Mouse (Mus musculus): ENCODE results near the gene Igf1r. TPM values are rescaled to one million over a fixed set of nuclear protein-coding genes. Genes with fewer than 3 reads are reported as not detected.

Gene Igf1r
- 13.9 and 16.5 TPM in 2 replicates for polyA plus RNA-seq (2015; fragmentation: Nextera tagmentation; extraction: Ambion mirVana)

DNA sequence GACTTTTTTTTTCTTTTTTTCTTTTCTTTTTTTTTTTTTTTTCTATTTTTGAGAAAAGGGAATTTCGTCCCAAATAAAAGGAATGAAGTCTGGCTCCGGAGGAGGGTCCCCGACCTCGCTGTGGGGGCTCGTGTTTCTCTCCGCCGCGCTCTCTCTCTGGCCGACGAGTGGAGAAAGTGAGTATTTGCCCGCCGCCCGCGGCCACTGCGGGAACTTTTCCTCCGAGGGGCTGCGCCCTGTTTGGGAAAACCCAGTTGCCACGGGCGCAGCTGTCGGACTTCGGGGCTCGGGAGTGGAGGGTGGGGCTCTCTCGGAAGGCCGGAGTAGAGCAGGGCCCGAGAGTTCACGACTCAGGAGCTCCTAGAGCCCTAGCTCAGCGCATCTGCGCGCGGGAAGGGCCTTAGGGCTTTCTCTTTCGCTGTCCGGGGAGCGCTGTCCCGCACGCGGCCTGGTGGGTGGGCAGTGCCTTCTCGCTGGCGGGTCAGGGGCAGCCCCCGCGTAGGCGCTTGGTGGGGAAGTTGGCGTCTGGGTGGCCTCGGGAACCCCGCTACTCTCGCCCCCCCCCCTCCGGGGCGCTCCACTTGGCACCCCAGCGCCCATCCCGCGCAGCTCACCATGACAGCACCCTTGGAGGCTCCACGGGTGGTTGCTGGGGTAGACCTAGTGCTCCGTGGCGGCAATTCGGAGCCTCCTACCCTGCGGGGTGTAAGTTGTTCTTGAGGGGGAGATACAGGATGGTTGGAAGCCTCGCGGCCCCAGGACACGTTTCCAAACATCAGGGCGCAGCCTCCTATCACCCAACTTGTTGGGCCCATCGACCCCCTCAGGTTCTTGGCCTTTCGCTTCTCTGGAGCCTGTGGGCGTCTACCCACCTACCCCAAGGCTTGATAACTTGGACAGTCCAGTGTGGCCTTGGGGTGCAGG, at the start of gene Igf1r:
Igf1r (plus strand) TSS at position 51 of the 924 bp plus-strand sequence.
- WGBS = under 1% methylated on average over 62 of the region's 62 CpGs
- no peaks in the 10 kb centered on the region for H3K36me3 ChIP-seq
- peaks cover 35% of the 10 kb centered on the region for H3K4me1 ChIP-seq (replicated peaks)
- H3K27ac ChIP-seq = peak within 1 kb of the TSS; percentile 100
- no peaks in the 10 kb centered on the region for H3K9me3 ChIP-seq (replicated peaks)
- H3K27me3 ChIP-seq = no peaks in the 10 kb centered on the region
- H3K4me3 ChIP-seq = peak within 1 kb of the TSS; percentile 98
- no peak for ATAC-seq (replicated peaks; ENCODE audit: insufficient number of reproducible peaks, insufficient read depth, low FRiP score, low read depth)
- H3K4me2 ChIP-seq = peak within 1 kb of the TSS; percentile 97
- H3K9ac ChIP-seq = peak within 1 kb of the TSS; percentile 99

DNA sequence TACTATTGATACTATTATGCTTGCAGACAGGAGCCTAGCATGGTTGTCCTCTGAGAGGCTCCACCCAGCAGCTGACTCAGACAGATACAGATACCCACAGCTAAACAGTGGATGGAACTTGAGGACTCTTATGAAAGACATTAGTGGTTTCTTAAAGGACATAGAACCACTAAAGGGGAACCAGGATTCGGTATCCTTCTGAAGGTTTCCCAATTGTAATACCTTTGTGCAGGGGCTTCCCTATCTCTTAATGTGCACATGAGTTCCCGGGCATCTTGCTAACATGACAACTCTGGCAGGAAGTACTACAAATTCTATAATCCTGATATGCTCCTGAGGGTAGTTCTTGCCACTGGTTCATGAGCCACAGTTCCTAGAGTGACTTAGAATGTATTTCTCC, 46.3 kb upstream of the Igf1r start:
- Histone ChIP-seq H3K4me2 (no peak overlapping the region), H3K4me1 (replicated peaks) (peaks cover 26% of the 10 kb centered on the region), H3K27ac (no peak overlapping the region), H3K27me3 (no peaks in the 10 kb centered on the region), H3K36me3 (no peaks in the 10 kb centered on the region), H3K9me3 (replicated peaks) (no peaks in the 10 kb centered on the region), H3K9ac (no peak overlapping the region), H3K4me3 (no peak overlapping the region)
- WGBS = 83% methylated on average over 2 of the region's 2 CpGs
- no peak for ATAC-seq (replicated peaks; ENCODE audit: insufficient number of reproducible peaks, insufficient read depth, low FRiP score, low read depth)

DNA sequence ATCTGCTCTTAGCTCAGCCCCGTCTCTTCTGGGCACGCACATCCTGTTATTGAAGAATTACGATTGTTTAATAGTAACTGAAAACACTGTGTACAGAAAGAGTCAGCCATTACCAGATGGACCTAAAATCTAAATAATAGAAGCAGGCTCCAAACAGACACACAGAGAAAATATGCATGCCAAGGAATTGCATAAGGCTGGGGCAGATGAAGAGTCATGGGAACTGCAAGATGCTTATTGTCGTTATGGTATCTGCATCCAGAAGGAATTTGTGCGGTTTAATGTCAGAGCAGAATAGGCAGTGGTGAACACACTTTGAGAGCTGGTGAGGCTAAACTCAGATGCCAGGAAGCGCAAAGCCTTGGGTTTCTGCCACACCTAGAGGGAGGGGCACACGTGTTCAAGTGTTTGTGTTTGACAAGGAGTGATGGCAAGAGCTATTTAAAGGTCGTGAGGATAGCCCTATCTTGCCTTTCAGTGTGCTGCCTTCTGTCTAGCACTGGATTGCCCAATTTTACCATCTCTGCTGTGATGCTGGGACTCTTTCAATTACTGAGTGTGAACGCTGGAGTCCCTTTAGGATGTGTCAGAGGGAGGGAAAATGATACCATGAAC, 44.7 kb upstream of the Igf1r start:
- ATAC-seq (replicated peaks; ENCODE audit: insufficient number of reproducible peaks, insufficient read depth, low FRiP score, low read depth) = 0 out of 2 replicates have a peak, but pooled peaks have one; percentile 33
- WGBS = 56% methylated on average over 9 of the region's 9 CpGs
- H3K4me3 ChIP-seq = no peak overlapping the region
- no peak overlapping the region for H3K9ac ChIP-seq
- no peak overlapping the region for H3K4me2 ChIP-seq
- H3K36me3 ChIP-seq = no peaks in the 10 kb centered on the region
- H3K4me1 ChIP-seq (replicated peaks) = peaks cover 27% of the 10 kb centered on the region
- H3K9me3 ChIP-seq (replicated peaks) = no peaks in the 10 kb centered on the region
- H3K27me3 ChIP-seq = no peaks in the 10 kb centered on the region
- H3K27ac ChIP-seq = no peak overlapping the region

GRCm38 (mm10) chr7:67910528-67910927, 42.1 kb upstream of the Igf1r start:
- Histone ChIP-seq H3K9me3 (replicated peaks) (no peaks in the 10 kb centered on the region), H3K4me2 (peak overlapping the region; percentile 50), H3K9ac (no peak overlapping the region), H3K27ac (peak overlapping the region; percentile 77), H3K4me1 (replicated peaks) (peaks cover 25% of the 10 kb centered on the region), H3K27me3 (no peaks in the 10 kb centered on the region), H3K4me3 (peak overlapping the region; percentile 7), H3K36me3 (no peaks in the 10 kb centered on the region)
- 17% methylated on average over 10 of the region's 10 CpGs for WGBS
- peak; percentile 51 for ATAC-seq (replicated peaks; ENCODE audit: insufficient number of reproducible peaks, insufficient read depth, low FRiP score, low read depth)

DNA sequence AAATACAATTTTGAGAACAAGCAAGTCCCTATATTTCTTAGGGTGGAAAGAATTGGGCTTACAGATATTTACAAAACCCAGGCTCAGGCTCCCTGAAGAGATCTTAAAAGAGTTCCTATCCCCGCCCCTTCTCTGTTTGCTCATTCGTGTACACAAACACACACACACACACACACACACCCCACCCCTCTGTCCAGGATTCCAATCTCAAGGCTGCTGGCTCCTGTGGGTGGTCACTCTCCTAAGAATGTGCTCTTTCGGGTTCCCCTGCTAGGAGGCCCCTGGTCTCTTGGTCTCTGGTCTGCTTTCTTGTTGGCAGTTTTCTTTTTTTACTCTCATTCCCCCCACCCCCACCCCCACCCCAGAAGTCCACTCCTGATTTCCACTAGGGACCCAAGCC, 41.7 kb upstream of the Igf1r start:
- H3K9ac ChIP-seq = no peak overlapping the region
- no peaks in the 10 kb centered on the region for H3K9me3 ChIP-seq (replicated peaks)

DNA sequence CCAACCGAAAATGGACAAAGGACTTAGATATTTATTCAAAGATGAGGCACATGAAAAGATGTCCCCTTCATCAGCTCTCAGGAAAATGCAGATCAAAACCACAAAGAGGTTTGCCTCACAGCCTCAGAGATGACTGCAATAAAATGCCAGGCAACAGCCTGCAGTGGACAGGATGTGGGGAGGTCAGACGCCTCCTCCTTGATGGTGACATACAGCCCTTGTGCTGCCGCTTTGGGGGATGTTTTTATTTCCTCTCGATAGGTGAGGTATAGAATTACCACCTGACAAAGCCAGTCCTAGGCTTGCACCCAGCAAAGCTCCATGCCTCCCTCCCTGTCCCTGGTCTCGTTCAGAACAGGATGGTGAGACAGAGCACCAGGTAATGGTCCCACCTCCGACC, 40.8 kb upstream of the Igf1r start:
- Histone ChIP-seq H3K4me2 (no peak overlapping the region), H3K9me3 (replicated peaks) (no peaks in the 10 kb centered on the region), H3K4me3 (no peak overlapping the region), H3K9ac (no peak overlapping the region), H3K4me1 (replicated peaks) (peaks cover 35% of the 10 kb centered on the region), H3K36me3 (no peaks in the 10 kb centered on the region), H3K27ac (0 out of 2 replicates have a peak overlapping the region, but pooled peaks have one; percentile 12), H3K27me3 (no peaks in the 10 kb centered on the region)
- 56% methylated on average over 6 of the region's 6 CpGs for WGBS
- ATAC-seq (replicated peaks; ENCODE audit: insufficient number of reproducible peaks, insufficient read depth, low FRiP score, low read depth) = no peak

More for the DNA sequence above, 41.7 kb upstream of the Igf1r start:
- H3K4me3 ChIP-seq = peak overlapping the region; percentile 7
- H3K27me3 ChIP-seq = no peaks in the 10 kb centered on the region
- no peaks in the 10 kb centered on the region for H3K36me3 ChIP-seq
- H3K4me1 ChIP-seq (replicated peaks) = peaks cover 28% of the 10 kb centered on the region
- WGBS = 29% methylated on average over 3 of the region's 3 CpGs
- peak overlapping the region; percentile 50 for H3K4me2 ChIP-seq
- peak overlapping the region; percentile 77 for H3K27ac ChIP-seq
- 0 out of 2 replicates have a peak, but pooled peaks have one; percentile 37 for ATAC-seq (replicated peaks; ENCODE audit: insufficient number of reproducible peaks, insufficient read depth, low FRiP score, low read depth)

DNA sequence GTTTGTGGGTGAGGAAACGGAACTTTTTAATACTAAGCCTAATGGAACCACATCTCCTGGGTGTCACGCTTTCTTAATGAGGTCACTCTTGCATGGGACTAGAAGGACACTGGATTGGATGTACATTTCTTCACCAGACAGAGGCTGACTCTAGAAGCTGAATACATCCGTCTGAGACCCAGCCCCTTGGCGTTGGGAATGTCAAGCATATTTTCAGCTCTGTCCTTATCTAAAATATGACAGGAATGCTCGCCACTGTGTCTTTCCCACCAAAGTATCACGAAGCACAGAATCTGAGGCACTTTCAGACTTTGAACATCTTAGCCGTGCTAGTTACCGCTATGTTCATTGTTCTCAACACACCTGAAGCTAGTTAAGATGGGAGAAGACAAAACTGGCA, 35.7 kb upstream of the Igf1r start:
- Histone ChIP-seq H3K9ac (no peak overlapping the region), H3K9me3 (replicated peaks) (no peaks in the 10 kb centered on the region), H3K27me3 (no peaks in the 10 kb centered on the region), H3K36me3 (no peaks in the 10 kb centered on the region), H3K4me3 (no peak overlapping the region), H3K4me2 (peak overlapping the region; percentile 6), H3K4me1 (replicated peaks) (peaks cover 30% of the 10 kb centered on the region), H3K27ac (peak overlapping the region; percentile 65)
- ATAC-seq (replicated peaks; ENCODE audit: insufficient number of reproducible peaks, insufficient read depth, low FRiP score, low read depth) = no peak
- WGBS = 23% methylated on average over 8 of the region's 8 CpGs

DNA sequence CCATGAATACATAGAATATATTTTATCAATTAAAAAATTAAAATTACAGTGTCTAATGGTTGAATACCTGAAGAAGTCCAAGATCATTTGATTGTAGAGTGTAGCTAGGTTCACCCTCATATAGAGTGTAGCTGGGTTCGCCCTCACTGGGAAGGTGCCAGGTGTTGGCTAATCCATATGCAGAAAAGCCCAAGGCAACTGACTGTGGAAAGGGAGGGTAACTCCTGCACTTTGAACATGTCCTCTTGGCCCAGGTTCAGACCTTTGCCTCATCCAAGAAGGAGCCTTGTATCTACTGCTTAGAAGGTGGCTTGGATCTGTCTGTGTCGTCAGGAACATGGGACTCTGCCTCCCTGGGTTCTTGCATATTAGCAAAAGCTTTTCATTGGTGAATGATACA, 34.9 kb upstream of the Igf1r start:
- Histone ChIP-seq H3K36me3 (no peaks in the 10 kb centered on the region), H3K27me3 (no peaks in the 10 kb centered on the region), H3K9me3 (replicated peaks) (no peaks in the 10 kb centered on the region), H3K4me2 (no peak overlapping the region), H3K4me3 (no peak overlapping the region), H3K9ac (no peak overlapping the region), H3K27ac (no peak overlapping the region), H3K4me1 (replicated peaks) (peaks cover 37% of the 10 kb centered on the region)
- WGBS = 83% methylated on average over 2 of the region's 2 CpGs
- ATAC-seq (replicated peaks; ENCODE audit: insufficient number of reproducible peaks, insufficient read depth, low FRiP score, low read depth) = no peak

GRCm38 (mm10) chr7:67919467-67919866, 33.2 kb upstream of the Igf1r start:
- ATAC-seq (replicated peaks; ENCODE audit: insufficient number of reproducible peaks, insufficient read depth, low FRiP score, low read depth) = no peak
- Histone ChIP-seq H3K36me3 (no peaks in the 10 kb centered on the region), H3K4me3 (no peak overlapping the region), H3K9me3 (replicated peaks) (no peaks in the 10 kb centered on the region), H3K27ac (peak overlapping the region; percentile 24; the same call in 1 of the 2 replicates), H3K4me2 (no peak overlapping the region), H3K27me3 (no peaks in the 10 kb centered on the region), H3K4me1 (replicated peaks) (peaks cover 37% of the 10 kb centered on the region), H3K9ac (no peak overlapping the region)
- WGBS = 55% methylated on average over 3 of the region's 3 CpGs

- no peak overlapping the region for H3K27ac ChIP-seq
- H3K4me3 ChIP-seq = no peak overlapping the region
- H3K36me3 ChIP-seq = no peaks in the 10 kb centered on the region
- H3K9me3 ChIP-seq (replicated peaks) = no peaks in the 10 kb centered on the region
- 46% methylated on average over 2 of the region's 2 CpGs for WGBS
- no peaks in the 10 kb centered on the region for H3K27me3 ChIP-seq
- no peak overlapping the region for H3K9ac ChIP-seq
- ATAC-seq (replicated peaks; ENCODE audit: insufficient number of reproducible peaks, insufficient read depth, low FRiP score, low read depth) = no peak
- no peak overlapping the region for H3K4me2 ChIP-seq
- H3K4me1 ChIP-seq (replicated peaks) = peaks cover 14% of the 10 kb centered on the region
These were observed 28.4 kb upstream of the Igf1r start for GRCm38 (mm10) chr7:67924215-67924614.

GRCm38 (mm10) chr7:67930132-67930531, 22.5 kb upstream of the Igf1r start:
- H3K4me2 ChIP-seq = no peak overlapping the region
- WGBS = 73% methylated on average over 3 of the region's 3 CpGs
- ATAC-seq (replicated peaks; ENCODE audit: insufficient number of reproducible peaks, insufficient read depth, low FRiP score, low read depth) = no peak
- H3K27me3 ChIP-seq = no peaks in the 10 kb centered on the region
- no peaks in the 10 kb centered on the region for H3K36me3 ChIP-seq
- no peak overlapping the region for H3K27ac ChIP-seq
- no peaks in the 10 kb centered on the region for H3K4me1 ChIP-seq (replicated peaks)
- no peak overlapping the region for H3K4me3 ChIP-seq
- H3K9me3 ChIP-seq (replicated peaks) = no peaks in the 10 kb centered on the region
- H3K9ac ChIP-seq = no peak overlapping the region
